Mouse (Mus musculus) inflammation-experienced regulatory T-cells, adult 6 months (primary cell): Measurements from ENCODE around the gene Ptpn13. TPM values are rescaled to one million over a fixed set of nuclear protein-coding genes. Genes with fewer than 3 reads are reported as not detected.

Experiments
- ATAC-seq: one replicate; pipeline ENCODE4 v1.8.0; 2017
- polyA plus RNA-seq, 3 experiments: library from polyadenylated mRNA; unstranded; fragments of 100-300 nt; shearing (Covaris generic); gene quantifications; one replicate each; pipeline ENCODE4 v1.2.1; 2017

Ptpn13 gene
- polyA plus RNA-seq, 3 experiments from 2014 or later, result 19.1 to 30.1 (median 25.2) TPM

DNA sequence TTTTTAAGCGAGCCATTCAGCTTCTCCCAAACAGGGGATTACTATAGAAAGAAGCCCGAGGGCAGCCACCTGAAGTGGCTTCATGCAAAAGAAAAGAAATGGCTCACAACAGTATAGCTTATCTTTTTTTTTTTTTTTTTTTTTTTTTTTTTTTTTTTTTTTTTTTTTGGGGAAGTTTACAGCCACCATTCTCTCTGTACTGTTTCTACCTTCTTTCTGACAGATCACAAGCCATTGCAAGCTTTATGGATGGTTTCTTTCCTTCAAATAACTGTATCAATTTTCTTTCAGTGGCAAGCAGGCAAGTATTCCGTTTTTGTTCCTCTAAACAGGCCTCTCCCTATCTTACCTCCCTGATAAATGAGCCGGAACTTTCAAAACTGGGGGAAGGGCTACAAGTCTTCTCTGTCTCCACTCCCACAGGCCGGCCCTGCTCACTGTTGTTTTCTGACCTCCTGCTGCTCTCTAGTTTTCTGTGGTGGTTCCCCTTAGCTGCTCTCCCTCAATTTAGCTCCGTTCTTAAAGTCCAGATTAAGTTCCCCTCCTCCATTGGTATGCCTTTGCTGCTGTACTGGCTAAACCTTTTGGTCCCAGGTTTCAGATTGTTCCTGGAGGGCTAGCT is 1.6 kb upstream of the Ptpn13 start:
- ATAC-seq, result no peak

DNA sequence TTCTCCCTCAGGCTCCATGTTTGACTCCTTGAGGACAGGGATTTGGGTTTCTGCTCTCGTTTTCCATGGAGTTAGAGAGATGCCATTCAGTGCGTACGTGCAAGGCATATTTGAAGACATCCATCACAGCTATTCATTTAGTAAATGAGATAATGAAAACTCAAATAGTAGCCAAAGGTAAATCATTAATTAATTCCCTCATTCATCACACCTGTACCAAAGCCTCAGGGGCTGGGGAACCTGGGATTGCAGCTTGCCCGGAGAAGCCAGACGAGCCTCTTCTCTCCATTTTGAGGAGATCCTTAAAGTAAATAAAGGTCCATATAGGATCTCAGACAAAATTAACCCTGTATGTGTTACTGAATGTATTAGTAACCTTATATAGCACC is 1.1 kb upstream of the Ptpn13 start:
- ATAC-seq, result no peak

DNA sequence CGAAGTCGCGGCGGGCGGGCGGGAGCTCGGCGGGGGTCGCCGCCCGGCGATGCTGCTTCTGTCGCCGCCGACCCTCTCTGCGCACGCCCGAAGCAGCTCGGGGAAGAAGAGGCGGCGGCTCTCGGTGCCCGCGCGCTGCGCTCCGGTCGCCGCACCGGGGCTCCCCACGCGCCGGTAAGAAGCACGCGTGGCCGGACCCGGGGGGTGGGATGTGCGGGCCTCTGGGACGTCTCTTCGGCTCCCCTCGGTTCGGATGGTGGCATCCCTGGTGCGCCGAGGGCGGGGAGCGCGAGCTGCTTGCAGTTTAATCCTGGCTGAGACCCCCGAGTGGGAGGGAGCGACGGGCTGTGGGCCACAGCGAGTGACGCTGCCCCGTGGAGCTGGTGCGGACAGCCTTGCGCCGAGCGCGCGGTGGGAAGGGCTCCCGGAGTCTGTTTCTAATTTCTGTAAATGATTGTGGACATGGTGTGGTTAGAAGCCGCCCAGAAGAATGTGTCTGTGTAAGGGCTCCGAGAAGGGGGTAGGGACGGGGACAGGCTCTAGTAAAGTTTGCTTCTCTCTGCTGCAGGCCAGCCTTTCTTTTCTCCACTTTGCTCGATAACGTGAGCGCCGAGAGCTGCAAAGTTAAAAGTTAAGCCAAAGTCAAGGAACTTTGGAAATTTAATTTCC is 505 bp downstream of the Ptpn13 start:
- no peak for ATAC-seq

DNA sequence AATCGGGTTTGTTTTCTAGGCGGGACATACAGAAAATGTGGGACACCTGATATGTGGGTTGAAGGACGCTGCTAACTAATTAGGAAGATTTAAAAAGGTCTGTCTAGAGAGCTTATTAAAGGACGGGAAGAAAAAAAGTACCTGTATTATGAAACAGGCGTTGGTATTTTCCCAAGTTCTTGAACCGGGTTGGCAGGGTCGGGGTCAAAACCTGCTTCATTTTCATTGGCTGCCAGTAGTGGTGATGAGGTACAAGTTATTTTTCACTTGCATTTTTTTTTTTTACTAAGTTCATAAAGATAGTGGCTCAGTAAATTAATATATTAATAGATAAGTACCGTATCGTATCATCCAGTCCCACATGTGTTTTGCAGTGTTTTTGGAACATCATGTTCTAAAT is 1.3 kb downstream of the Ptpn13 start:
- ATAC-seq, result no peak

DNA sequence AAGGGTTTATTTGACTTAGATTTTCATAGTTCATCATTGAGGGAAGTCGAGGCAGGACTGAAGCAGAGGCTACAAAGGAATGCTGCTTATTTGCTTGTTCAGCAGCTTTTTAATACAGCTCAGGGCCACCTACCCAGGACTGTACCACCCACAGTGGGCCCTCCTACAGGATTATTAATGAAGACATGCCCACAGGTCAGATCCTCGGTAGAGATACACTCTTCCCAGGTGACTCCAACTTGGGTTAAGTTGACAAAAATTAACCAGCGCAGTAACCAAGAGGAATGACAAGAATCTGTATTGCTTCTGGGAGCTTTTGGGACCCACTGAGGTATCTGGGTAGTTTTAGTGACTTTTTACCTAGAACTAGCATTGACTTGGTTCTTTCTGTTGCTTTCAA is 6.0 kb downstream of the Ptpn13 start:
- ATAC-seq, result no peak

DNA sequence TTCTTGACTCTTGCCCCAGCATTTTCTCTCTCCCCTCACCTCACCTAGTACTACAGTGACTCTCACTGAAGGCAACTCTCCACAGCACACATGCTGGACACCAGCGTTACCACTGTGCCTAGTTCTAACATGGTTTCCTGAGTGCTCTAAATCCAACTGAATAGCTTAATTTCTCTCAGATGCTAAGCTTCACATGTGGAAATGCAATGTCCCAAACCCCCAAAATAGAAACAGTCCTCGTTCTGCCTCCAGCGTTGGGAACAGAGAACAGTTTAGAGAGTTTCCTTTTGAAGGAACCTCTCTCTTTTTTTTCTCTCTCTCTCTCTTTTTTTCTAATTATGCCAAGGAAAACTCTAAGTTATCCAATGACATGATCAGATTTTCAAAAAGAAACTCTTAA is 6.5 kb downstream of the Ptpn13 start:
- no peak for ATAC-seq

DNA sequence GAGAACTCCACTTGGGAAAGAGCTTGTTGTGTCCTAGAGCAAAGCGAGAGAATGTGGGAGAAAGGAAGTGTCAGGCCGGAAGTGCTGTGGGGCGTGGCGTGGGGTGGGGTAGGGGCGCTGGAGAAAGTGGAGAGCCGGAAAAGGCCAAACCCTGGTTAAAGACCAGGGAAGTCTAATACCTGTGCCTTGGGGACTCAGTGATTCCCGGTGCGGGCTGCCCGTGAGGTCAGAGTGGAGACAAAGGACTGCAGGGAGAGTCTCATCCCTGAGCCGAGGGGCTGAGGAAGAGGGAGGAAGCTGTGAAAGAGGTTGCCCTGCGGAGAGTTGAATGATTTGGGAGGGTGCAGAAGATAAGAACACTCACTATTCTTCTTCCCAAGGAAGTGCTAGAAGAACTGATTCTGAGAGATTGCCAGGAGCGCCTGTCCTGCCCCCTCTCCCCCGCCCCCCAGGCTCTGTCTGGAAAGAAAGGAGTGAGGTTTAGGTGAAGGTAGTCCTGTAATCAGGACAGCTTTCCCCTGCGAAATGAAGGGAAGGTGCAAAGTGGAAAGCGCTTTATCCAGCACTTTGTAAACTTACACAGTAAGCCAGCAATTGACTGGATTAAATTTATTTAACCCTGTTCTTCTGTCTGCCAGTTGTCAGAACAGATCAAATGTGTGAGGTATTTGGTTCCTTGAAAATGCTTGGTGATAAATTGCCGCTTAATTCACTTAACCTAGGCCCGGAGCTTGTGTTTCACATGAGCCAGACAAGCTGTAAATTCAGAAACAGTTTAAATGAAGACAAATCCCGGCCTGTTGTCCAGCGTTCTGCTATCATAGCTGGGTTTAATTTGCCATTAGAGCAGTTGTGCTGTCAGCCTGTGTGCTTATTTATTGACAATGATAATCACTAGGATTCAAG is 11.3 kb downstream of the Ptpn13 start:
- ATAC-seq, result no peak

DNA sequence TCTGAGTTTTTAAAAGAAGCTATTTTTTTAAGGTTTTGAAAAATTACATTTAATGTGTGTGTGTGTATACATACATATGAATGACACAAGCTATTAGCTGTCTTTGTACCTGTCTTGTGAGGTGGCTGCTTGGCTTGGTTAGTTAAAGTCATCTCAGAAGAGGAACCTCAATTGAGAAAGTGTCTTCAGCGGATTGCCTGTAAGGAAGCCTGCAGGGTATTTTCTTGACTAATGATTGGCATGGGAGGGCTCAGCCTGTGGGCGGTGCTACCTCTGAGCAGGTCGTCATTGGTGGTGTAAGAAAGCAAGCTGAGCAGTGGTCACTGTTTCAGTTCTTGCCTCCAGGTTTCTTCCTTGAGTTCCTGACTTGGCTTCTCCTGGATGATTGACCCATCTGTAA is 12.7 kb downstream of the Ptpn13 start:
- no peak for ATAC-seq

DNA sequence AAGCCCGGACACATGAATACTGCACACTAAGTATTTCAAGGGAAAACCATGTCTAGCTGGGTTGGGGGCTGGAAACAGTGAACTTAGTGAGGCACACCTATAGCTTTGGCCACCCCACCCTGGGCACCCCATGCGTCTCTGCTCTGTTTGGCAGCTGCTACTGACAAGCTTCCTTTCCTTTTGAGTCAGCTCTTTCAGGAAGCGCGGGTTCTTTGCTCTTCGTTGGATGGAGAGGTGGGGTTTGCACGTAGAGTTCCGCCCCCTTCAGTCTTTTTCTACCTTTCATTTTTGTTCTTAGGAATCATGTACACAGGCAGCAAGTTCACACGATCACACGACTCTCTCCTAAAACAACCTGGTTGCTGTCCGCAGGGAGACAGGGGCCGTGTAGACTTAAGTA is 14.2 kb downstream of the Ptpn13 start:
- ATAC-seq, result peak; percentile 78

DNA sequence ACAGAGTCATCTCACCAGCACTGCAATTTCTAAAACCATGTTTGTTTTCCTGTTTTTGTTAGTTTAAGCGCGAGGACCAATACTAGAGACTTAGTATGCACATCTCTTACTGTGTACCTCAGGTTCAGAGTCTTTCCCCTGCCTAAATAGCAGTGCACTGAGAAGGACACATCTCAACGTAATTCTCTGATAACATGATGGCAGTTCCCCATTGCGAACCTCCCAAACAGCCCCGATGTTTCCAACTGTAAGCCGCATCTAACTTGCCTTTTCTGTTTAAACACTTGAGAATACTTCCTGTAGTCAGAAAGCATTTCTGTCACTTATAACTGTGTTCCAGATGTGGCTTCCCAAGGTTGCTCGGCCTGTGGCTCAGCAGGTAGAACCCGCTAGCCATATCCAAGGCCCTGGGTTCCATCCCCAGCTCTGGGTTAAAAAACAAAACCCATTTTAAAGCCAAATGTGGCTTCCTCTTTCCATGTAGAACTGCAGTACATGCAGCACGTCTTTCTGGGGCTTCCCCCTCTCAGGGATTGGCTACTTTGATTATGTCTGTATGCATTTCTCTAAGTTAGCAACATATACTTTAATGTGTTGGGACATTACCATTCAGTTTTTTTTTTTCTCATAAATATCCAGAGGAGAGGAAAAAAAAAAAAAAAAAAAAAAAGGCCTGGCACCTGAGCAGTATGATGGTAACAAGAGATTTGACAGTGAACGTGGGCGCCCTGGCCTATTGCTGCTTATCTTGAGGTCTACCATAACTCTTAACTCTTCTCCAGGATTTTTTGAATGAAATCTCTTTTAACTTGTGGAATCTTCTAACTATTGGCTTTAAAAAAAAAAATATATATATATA is 15.7 kb downstream of the Ptpn13 start:
- ATAC-seq, result no peak

DNA sequence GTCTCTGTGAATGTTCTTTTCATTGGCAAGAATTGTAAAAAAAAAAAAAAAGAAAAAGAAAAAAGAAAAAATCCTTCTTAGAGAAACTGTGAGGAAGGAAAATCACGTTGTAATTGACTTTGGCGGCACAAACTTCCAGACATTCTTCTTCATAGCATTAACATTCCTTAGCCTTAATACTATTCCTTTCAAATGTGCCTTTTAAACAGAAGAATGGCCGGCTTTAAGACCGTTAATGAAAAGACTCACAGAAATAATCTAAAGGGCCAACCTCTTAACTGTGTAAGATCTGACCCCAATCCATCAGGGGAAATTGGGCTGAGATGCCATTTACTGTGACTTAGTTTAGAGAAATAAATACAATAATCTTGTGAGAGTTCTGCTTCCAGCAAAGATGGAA is 16.7 kb downstream of the Ptpn13 start:
- no peak for ATAC-seq

DNA sequence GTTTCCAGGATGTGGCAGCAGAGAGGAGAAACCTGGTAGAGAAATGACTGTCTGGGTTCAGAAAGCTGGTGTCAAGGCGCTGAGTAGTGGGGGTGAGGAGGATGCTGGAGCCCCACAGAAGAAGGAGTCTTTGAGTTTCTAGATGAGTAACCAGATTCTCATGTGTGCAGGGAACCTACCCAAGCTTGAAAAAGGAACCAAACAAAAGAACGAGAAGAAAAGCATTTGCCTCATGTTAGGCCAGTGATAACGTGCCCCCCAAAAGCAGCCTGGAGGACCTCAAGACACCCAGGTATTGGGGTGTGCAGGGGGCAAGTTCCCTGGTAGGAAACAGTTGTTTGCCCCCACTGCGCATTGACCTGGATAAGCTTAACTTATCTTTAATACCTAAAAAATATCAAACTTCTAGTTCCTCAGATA is 17.3 kb downstream of the Ptpn13 start:
- ATAC-seq, result peak; percentile 86

DNA sequence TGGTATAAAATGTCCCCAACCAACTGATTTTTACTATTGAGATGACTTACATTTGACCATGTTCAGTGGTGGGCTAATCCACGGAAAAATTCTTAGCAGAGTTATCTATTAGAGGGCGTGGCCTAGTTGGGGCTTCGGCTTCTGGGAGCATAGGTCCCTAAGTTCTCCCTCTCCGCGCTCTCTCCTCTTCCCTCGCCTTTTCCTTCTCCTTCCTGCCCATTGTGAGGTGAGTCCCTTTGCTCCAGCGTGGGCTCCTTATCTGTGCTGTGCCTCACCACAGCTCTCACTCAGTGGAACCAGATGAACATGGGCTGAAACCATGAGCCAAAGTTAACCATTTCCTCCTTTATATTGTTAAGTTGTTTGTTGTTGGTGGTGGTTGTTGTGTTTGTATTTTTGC is 17.9 kb downstream of the Ptpn13 start:
- no peak for ATAC-seq

DNA sequence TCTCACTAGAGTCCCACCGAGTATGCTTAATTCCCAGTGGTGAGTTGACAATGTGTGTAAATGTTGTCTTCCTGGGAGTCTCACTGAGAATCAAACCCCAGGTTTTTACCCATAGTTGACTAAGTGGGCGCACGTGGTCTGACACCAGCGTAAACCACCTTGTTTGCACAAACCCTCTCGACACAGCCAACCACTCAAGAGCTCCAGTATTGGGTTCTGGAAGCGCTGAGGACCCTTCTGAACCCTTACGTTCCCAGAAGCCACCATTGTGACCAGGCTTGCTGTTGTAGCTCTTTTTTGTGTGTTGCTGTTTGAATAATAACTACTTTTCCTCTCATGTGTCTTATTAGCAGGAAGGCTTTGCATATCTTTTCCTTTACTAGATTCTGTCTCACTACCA is 20.4 kb downstream of the Ptpn13 start:
- no peak for ATAC-seq

DNA sequence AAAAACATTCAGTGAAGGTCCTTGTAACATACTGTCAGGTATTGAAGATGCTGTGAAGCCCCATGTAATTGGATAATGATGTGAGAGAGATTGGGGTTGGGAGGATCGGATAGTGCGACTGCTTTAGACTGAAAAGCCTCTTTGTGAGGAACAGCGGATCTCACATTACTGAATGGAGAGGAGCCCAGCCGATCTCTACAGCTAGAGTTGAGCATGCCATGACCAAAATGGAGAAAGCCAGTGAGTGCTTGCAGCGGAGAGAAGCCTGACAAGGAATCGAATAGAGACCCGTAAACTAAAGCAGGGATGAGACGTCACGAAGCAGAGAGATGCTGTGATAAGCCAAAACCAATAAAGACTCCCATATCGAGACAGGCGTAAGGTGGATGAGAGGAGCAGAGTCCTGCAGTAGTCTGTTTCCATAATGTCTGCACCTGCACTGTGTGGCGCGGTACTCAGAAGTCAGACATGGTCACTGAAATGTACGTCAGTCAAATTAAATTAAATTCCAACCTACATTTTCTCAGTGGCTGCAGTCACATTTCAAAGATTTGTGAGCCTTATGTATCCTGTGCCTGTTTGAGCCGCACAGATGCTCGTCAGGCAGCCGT is 22.9 kb downstream of the Ptpn13 start:
- ATAC-seq, result no peak

DNA sequence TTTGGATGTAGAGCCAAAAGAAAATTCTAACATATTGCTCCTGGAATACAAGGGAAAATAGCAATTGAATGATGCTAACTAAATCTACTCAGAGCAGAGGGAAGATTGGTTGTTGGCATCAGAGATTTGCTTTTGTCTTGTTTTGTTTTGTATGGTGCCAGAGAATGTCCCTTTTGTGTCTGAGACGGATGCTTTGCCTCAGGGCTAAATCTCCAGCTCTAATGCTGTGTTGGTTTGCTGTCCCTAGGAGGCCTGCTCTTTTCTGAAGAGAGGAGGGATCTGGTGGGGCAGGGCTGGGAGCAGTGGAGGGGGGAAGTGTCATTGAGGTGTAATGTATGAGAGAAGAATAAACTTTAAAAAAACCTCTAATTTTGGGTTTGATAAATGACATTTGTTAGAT is 23.5 kb downstream of the Ptpn13 start:
- ATAC-seq, result no peak

DNA sequence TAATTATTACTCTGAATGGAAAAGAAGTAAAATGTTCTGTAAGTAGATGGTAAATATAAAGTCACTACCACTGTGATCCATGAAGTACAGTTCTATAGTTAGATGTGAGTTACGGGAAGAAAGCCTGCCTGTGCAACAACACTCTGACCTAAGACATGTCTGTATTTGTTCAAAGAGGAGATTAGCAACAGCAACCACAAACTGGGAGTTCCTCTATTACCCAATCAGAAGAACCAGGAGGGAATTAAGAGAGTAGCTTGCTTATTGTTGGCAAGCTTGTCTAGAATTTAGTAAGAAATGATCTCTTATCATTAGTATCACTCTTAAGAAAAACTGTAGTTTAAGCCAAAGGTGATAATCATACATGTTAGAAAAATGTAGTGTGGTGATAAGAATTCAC is 25.7 kb downstream of the Ptpn13 start:
- ATAC-seq, result no peak

DNA sequence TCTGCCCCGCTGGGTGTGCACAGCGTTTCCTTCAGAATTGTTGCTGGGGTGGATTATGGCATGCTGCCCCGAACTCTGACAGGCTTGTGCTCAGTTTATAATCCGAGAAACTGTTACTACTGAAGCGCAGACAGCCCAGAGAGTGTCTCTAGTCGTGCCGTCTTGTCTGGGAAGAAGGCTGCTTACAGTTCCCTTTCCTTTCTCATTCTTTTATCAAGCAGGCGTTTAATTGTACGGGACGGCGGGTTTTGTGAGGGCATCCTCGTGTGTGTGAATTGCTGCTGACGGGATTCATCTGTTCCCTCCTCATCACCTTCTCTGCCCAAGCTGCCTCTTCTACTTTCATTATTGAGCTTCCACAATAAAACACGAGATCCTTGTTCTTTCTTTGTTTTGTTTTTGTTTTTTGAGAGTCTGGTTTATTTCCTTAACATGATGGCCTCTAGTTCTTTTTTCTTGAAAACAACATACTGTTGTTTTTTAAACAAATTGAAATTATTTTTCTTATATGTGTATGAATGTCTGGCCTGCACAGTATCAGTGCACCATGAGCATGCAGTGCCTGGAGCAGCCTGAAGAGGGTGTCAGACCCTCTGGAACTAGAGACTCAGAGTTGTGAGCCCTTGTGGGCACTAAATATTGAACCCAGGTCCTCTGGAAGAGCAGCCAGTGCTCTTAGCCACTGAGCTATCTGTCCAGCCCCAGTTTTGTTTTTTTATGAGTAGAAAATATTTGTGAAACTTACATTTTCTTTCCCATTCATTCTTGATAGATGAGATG is 28.6 kb downstream of the Ptpn13 start:
- no peak for ATAC-seq

DNA sequence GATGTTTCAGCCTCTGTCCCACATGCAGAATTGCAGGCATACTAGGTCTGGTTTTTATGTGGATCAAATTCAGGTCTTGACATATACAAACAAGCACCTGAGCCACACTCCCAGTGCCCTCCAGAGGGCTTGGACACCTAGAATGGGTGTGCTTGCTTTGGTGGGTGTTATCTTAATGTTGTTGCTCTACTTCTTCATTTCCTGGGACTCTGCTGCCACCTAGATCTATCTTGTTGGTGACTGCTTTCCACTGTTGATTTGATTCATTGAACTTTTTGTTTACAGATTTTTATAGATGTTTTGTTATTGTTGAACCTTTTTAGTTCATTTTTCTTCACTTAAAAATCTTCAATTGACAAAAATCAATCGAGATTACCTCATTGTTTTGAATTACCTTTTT is 31.8 kb downstream of the Ptpn13 start:
- ATAC-seq, result peak; percentile 46

DNA sequence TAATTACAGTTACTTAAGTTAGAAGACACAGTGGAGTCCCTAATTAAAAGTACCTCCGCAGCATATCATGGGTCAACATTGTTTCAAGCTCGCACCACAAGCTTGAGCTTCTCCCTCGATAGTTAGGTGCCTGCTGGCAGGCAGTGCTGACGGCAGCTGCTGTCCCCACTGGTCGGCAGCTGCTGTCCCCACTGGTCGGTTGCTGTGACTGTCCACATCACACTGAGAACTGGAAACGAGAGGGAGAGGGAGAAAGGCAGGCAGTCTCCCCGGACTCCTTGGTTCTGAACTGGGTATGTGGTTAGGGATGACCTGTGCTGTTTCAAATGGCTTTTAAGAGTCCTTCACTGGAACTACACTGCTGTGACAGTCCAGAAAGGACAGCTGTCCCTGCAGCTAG is 33.4 kb downstream of the Ptpn13 start:
- no peak for ATAC-seq

DNA sequence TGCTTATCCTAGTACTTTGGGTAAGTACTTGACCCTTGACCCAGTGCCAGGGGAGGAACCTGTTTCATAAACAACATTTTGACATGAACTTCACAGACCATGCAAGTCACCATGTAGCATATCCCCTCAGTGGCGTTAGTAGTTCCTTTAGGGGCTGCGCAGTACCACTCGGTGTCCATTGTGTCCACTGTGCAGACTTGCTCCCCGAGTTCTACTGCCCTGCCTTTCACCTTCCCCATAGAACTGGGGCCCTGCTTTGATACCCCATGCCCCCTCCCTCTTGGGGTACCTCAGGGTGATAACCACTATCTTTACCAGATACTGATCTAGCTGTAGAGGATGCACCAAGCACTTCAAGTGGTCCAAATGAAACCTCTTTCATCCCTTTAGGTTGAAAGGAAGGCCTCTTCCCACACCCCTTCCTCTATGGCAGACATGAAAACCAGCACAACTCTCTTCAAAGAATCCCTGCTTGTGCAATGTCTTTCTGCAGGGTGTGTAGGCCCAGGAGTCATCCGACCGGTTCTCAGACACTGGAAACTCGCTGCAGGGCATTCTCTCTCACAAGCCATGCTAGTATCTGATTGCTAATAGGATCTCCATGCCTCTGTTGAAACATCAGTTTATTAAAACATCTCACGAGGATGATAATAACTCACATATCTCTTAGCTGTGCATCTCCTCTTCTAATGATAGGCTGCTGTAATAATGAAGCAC is 34.1 kb downstream of the Ptpn13 start:
- no peak for ATAC-seq
